Mouse (Mus musculus): Measurements from ENCODE around the gene Nle1. TPM values are rescaled to one million over a fixed set of nuclear protein-coding genes. Genes with fewer than 3 reads are reported as not detected.

Gene Nle1
- polyA plus RNA-seq, 1 experiment = 117 TPM

- TF ChIP-seq GATA1 (IDR thresholded peaks at IDR 0.05; ENCODE audit: low read length) = no peak
These were observed 12.6 kb upstream of the Nle1 start for GRCm38 (mm10) chr11:82920768-82921167.

GRCm38 (mm10) chr11:82914711-82915352 lies 6.6 kb upstream of the Nle1 start:
- no peak for TF ChIP-seq GATA1 (IDR thresholded peaks at IDR 0.05; ENCODE audit: low read length)

- TF ChIP-seq GATA1 (IDR thresholded peaks at IDR 0.05; ENCODE audit: low read length) = no peak
These were observed 2.6 kb upstream of the Nle1 start for GRCm38 (mm10) chr11:82910679-82911389.

GRCm38 (mm10) chr11:82910250-82910649 lies 2.0 kb upstream of the Nle1 start, which contains the start of gene Unc45b:
TSS of gene Unc45b (plus strand) at chr11:82910550.
- TF ChIP-seq GATA1 (IDR thresholded peaks at IDR 0.05; ENCODE audit: low read length) = no peak

GRCm38 (mm10) chr11:82908608-82908989 lies 388 bp upstream of the Nle1 start:
- no peak for TF ChIP-seq GATA1 (IDR thresholded peaks at IDR 0.05; ENCODE audit: low read length)

DNA sequence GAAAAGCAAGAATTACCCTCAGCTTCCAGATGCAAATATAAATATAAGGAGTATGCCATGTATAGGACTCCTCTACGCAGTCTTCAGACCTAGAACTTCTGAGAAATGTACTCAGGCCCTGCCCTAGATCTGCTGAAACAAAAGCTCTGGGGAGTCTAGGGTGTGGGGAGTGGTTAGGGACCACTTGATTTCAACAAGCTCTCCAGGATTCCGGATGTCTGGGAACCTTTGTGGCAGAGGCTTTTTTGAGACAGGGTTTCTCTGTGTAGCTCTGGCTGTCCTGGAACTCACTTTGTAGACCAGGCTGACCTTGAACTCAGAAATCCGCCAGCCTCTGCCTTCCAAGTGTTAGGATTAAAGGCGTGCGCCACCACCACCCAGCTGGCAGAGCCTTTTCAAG lies 2.4 kb downstream of the Nle1 start:
- no peak for TF ChIP-seq GATA1 (IDR thresholded peaks at IDR 0.05; ENCODE audit: low read length)

DNA sequence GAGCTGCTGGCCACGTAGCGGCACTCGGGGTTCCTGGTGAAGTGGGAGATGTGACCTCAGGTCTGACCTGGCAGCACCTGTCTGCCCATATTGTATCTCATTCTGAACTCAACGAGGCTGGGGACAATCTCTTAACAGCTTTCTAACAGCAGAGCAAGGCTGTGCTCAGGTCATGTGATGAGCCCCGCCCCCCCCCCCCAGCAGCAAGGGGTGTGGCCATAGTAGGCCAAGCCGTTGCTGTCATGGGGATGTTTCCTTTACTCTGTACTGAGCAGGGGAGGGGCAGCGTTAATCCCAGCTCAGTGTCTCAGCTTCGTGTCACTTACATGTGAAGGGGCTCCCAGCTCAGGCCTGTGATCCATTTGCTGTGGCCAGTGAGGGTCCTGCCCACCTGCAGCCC lies 3.3 kb downstream of the Nle1 start:
- TF ChIP-seq GATA1 (IDR thresholded peaks at IDR 0.05; ENCODE audit: low read length) = no peak

GRCm38 (mm10) chr11:82901606-82902310 lies 6.5 kb downstream of the Nle1 start:
- TF ChIP-seq GATA1 (IDR thresholded peaks at IDR 0.05; ENCODE audit: low read length) = no peak

DNA sequence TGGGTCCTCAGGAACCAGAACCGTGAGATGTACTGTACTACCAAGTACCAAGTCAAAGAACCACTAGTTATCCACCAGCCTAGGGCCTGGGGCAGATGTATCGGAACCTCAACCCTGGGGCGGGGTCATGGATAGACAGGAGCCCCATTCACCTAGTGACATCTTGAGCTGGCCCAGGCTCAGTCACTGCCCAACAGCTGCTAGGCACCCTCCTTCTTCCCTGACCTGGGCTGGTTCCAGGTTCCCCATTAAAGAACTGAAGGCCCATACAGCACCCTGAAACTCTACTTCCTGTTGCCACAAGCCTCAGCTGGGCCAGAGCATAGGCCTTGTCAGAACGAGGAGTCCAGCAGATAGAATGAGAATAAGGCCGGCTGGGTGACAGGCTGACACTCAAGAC lies 8.5 kb downstream of the Nle1 start:
- no peak for TF ChIP-seq GATA1 (IDR thresholded peaks at IDR 0.05; ENCODE audit: low read length)

DNA sequence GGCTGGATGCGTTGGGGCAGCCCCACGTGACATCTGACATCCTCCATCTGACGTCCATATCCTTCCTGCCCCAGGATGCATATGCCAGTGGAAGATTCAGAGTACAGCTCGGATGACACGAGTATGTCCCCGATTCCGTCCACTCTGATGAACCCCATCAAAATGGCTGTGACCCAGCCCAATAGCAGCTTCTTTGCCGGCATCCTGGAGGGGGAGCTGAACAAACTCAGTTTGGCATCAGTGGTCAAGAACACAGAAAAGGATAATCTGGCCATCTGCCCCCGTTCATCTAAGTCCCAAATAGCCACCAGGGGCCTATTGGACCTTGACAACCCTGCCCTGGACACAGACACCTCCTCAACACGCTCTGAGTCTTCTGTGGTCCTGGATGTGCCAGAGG lies 10.7 kb downstream of the Nle1 start:
- no peak for TF ChIP-seq GATA1 (IDR thresholded peaks at IDR 0.05; ENCODE audit: low read length)

DNA sequence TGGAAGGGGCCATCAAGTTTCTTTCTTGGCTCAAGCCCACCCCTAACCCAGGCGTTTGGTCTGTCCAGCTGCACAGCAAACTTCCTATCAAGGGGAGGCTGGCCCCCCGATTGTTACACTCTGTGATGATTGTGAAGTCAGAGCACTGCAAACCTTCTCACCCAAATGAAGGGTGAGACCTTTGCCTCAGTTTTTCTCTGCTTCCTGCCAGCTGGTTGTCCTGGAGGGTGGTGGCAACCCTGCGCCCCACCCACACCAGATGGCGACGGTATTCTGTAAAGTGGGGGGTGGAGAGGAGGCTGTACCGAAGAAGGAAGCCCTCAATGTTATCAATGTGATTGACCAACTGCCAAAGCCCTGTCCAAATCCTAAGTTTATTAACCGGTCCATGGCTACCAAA lies 16.3 kb downstream of the Nle1 start, which contains the start of gene Fndc8:
TSS of gene Fndc8 (plus strand) at position 189 of the 400 bp plus-strand sequence.
- TF ChIP-seq GATA1 (IDR thresholded peaks at IDR 0.05; ENCODE audit: low read length) = no peak

GRCm38 (mm10) chr11:82890342-82890762 lies 17.9 kb downstream of the Nle1 start, which contains the start of gene Rad51d:
TSS of gene Rad51d (minus strand) at chr11:82890614.
- TF ChIP-seq GATA1 (IDR thresholded peaks at IDR 0.05; ENCODE audit: low read length) = no peak

DNA sequence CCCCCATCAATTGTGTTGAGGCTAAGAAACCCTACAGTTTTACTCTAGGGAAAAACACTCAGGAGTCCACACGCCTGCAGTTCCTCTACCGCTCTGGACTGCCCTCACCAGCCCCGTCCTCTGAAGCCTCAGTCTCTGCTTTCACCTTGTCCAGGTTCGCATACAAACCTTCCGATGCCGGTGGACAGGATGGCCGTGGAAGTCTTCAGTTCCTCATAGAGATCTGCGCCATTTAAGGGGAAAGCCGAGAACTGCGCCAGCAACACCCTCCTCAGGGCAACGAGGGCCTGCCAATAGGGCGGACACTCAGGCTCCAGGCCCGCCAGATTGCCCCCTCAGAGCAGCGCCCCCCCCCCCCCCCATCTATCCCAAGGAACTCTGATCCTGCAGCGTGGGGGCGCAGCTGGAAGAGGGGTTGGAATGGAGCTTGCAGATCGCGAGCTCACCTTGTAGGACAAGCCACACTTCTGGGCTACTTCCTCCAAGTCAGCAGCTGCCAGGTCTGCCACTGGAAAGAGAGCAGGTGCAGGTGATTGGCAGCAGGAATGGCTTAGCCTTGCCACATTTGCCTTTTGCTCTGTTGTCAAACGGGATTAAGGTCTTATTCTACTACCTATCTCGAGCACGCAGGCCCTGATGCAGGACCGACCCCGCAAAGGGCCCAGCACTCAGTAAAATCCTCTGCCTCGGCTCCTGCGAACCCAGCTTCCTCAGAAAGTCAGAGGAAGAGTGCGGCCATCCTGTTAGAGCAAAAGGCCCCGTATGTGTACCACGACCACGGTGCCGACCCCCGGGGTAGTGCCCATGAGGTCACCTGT lies 18.5 kb downstream of the Nle1 start:
- TF ChIP-seq GATA1 (IDR thresholded peaks at IDR 0.05; ENCODE audit: low read length) = no peak

DNA sequence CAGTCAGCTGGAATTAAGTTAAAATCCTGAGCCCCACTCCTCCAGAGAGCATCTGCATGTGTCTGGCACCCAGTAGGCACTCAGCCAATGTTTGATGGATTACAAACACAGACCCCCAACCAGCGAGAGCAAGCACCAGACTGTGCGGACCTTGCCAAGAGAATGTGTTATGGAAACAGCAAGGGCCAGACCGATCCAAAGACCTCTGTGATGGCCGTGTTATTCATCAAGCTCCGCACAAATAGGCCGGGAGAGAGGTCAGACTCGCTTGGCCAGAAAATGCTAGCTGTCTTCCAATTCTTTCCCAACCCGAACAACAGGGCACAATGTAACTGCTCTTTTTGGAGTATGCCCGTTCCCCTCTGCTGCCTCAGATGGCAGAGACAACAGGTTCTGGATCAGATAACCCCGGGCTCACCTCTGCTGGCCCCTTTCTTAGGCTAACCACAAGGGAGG lies 19.7 kb downstream of the Nle1 start:
- TF ChIP-seq GATA1 (IDR thresholded peaks at IDR 0.05; ENCODE audit: low read length) = no peak

GRCm38 (mm10) chr11:82886559-82886958 lies 21.7 kb downstream of the Nle1 start:
- no peak for TF ChIP-seq GATA1 (IDR thresholded peaks at IDR 0.05; ENCODE audit: low read length)

Measured in G1E-ER4 (cell line).